Mouse (Mus musculus): Measurements from ENCODE around the gene Galnt10. TPM values are rescaled to one million over a fixed set of nuclear protein-coding genes. Genes with fewer than 3 reads are reported as not detected.
A peak's percentile ranks its signal among the peaks of the same experiment; 100 is the strongest.

Gene Galnt10
- total RNA-seq, 1 experiment from 2014 or later = 9.7 TPM

DNA sequence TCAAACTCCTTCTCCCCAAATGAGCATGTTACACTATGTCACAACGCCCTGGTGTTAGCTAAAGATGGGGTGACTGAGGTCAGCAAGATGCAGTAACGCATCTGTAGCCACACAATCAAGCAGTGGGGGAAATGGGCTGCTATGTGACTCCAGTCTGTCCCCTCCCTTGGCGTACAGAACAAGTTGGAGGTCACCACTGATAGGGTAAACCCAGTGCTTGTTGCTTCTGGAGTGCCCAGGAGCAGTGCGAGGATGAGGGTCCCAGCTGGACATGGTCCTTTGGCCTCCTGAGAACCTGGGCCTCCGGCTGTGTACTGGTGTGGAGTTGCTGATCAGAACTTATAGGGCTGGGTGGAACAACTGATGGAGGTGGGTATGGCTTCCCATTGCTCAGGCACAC, 8.6 kb downstream of the Galnt10 start:
- ATAC-seq (replicated peaks in 1 of 2; ENCODE audit: insufficient read depth in 1 of 2, low FRiP score in 2 of 2, low TSS enrichment in 1 of 2, low read depth in 1 of 2, poor library complexity in 2 of 2, severe bottlenecking in 2 of 2) = no peak

DNA sequence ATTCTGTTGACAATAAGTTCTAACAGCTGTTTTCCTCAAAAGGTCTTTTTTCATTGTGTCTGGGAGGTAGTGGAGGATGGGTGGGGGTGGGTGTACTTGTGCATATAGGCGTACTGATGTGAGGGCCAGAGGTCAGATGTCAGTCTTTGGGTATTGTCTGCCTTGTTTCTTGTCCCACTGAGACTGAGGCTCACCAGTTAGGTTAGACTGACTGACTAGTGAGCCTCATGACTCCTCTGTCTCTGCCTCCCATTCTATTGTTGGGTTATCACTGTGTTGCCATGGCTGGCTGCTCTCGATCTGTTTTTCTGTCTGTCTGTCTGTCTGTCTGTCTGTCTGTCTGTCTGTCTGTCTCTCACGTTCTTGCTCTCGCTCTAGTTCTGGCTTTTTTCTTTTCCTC, 9.1 kb downstream of the Galnt10 start:
- ATAC-seq (replicated peaks in 1 of 2; ENCODE audit: insufficient read depth in 1 of 2, low FRiP score in 2 of 2, low TSS enrichment in 1 of 2, low read depth in 1 of 2, poor library complexity in 2 of 2, severe bottlenecking in 2 of 2) = no peak

DNA sequence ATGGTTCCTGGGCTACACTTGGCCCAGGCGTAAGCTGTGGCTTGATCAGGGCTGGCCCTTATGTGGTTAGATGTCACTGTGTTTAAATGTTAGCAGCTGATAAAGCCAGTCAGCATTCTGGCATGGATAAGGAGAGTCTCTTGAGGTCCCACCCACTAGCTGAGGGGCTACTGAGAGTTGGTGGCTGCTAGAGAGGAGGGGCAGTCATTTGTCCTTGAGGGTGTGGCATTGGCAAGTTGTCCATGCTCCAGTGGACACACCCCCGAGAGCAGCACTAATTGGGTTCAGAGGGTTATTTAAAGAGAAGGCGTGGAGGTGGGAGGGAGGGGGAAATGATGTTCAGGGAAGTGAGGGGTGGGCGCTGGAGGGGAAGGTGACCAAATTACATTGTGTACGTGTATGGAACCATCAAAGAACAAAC, 9.7 kb downstream of the Galnt10 start:
- ATAC-seq (replicated peaks in 1 of 2; ENCODE audit: insufficient read depth in 1 of 2, low FRiP score in 2 of 2, low TSS enrichment in 1 of 2, low read depth in 1 of 2, poor library complexity in 2 of 2, severe bottlenecking in 2 of 2) = peak; percentile 43 to 59; a peak in 2 of 4 replicates

DNA sequence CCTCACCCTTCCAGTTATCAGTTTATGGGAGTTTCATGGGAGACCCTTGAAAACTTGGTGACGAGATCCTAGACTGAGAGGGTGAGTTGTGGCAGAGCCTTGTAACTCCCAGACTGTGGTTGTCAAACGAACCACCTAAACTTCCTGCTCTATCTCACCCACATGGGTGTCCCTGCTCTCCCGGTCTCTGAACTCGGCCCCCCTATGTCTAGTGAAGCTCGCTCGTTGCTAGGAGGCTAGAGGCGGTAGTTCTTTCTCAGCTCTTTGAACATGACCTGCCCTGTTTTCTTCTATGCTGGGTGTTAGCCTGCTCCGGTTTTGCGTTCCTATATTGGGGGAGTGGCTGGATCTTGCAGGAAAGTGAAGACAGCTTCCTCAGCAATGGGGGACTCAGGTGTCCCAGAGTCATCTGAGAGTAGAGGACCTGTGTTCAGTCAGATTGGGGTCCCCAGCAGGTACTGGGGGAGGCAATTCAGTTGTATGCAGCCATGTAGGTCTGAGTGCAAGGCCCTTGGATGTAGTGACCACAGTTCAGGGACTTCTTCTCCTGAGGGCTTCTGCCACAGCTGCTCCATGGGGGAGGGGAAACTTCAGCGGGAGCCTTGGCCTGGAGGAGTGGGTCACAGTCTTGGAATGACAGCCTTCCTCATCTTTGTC, 10.6 kb downstream of the Galnt10 start:
- ATAC-seq (replicated peaks in 1 of 2; ENCODE audit: insufficient read depth in 1 of 2, low FRiP score in 2 of 2, low TSS enrichment in 1 of 2, low read depth in 1 of 2, poor library complexity in 2 of 2, severe bottlenecking in 2 of 2) = no peak

DNA sequence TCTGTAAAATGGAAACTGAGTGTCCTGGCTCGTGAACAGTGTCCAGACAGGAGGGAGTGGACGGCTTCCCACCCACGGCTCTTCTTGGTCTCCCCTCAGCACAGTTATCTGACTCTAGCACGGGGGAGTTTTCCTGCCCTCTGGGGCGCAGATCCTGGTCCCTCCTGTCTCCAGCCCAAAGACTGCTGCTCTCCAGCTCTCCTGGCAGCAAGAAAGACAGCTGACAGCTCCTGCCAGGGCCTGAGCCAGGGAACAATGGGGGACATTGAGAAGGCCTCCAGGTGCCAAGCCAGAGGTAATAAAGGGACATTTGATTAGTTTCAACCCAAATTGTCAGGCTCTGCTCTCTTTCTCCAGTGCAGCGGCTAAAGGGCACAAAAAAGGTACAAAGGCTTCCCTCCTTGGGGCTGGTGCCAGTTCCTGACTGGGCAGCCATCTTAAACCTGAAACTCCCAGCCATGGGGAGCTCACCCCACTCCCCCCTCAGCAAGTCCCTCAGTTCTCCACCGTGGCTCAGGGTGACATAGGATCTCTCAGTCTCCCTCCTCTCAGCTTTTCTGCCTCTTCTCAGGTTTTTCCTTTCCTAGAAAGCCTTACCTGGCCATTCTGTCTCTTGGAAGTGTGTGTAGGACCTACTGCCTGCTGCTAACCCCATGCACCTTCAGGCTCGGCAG, 11.5 kb downstream of the Galnt10 start:
- ATAC-seq (replicated peaks in 1 of 2; ENCODE audit: insufficient read depth in 1 of 2, low FRiP score in 2 of 2, low TSS enrichment in 1 of 2, low read depth in 1 of 2, poor library complexity in 2 of 2, severe bottlenecking in 2 of 2) = no peak

DNA sequence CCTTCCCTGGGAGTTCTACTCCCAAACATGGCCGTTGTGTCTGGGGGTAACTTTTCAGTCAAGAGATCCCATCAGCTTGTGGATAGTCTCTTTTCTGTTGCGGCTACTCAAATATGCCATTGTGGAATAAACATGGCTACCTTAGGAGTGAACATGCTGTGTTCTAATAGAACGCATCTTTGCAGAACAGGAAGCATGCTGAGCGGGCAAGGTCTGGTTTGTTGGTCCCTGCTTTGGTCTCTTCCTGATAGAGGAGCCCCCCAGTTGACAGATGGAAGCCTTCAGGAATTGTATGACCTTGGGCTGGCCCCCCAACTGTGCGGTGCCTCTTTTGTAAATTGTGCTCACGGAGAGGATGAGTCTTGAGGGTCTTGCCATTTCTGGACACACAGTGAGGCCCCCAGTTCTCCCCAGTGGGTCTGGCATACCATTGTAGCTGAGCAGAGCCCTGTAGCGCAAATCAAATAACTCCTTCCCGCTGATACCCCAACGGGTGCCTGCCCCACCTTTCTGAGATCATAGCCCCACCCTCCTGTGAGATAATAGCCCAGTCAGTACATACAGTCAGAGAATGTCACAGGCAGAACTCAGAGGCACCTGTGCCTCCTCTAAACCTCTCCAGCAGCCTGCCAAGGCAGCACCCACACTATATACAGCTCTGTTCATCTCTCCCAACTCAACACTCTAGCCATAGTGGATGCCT, 12.3 kb downstream of the Galnt10 start:
- ATAC-seq (replicated peaks in 1 of 2; ENCODE audit: insufficient read depth in 1 of 2, low FRiP score in 2 of 2, low TSS enrichment in 1 of 2, low read depth in 1 of 2, poor library complexity in 2 of 2, severe bottlenecking in 2 of 2) = no peak

DNA sequence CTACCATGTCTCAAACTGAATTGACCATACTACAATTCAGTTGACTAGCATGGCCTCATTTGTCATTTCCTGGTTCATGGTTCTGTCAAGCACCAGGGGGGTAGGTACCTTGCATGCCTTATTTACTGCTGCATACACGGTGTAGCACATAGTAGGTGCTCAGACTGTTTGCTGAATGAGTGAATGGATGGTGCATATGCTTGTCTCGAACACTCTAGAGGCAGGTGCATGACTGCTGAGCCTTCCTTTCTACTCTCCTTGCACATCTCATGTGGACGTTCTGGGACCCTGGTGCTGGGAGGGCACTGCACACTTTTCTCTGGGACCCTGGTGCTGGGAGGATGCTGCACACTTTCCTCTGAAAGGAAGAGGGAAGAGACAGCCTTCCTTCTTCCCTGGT, 13.0 kb downstream of the Galnt10 start:
- no peak for ATAC-seq (replicated peaks in 1 of 2; ENCODE audit: insufficient read depth in 1 of 2, low FRiP score in 2 of 2, low TSS enrichment in 1 of 2, low read depth in 1 of 2, poor library complexity in 2 of 2, severe bottlenecking in 2 of 2)

DNA sequence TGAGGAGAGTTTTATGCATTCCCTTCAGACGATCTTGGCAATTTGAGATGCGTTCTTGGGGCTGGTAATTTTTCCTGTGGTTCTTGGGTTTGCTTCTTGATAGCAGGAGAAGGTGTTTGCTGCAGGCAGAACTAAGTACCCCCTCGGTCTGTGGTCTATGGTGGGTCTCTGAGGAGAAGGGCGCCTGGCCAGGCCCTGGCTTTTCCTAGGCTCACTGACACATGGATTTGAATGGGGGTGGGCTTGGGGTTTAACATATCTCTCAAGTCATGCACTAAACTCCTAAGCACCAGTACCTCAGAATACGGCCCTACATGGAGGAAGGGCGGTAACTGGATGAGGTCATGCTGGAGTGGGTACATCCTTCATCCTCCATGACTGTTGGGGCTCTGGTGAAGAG, 13.5 kb downstream of the Galnt10 start:
- no peak for ATAC-seq (replicated peaks in 1 of 2; ENCODE audit: insufficient read depth in 1 of 2, low FRiP score in 2 of 2, low TSS enrichment in 1 of 2, low read depth in 1 of 2, poor library complexity in 2 of 2, severe bottlenecking in 2 of 2)

DNA sequence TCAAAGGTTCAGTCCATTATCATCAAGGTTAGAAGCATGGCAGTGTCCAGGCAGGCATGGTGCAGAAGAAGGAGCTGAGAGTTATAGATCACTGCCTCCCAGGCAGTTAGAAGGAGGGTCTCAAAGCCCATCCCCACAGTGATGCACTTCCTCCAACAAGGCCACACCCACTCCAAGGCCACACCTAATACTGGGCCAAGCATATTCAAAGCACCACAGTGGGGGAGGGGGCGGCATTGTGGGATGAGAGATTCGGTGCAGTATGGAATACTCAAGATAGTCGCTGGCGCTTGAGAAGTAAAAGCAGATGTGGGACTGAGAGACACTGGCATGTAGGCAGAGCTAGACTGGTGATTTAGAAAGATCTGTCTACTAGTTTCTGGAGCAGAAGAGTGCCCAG, 14.9 kb downstream of the Galnt10 start:
- no peak for ATAC-seq (replicated peaks in 1 of 2; ENCODE audit: insufficient read depth in 1 of 2, low FRiP score in 2 of 2, low TSS enrichment in 1 of 2, low read depth in 1 of 2, poor library complexity in 2 of 2, severe bottlenecking in 2 of 2)

DNA sequence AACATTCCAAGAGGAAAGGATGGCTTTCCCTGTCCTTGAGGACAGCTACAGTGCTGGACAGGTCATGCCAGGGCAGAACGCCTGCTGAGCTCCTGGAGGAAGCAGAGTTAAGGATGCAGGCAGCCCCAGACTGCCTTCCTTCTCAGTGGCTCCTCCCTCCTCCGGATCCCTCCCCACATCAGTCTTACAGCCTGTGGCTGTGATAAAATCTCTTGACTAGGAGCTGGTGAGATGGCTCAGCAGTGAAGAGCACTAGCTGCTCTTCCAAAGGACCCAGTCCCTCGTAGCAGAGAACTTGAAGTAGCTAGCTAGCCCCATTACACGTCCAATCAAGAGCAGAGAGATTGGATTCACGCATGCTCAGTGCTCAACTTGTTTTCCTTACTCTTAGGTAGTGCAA, 15.6 kb downstream of the Galnt10 start:
- peak; percentile 35 to 56 for ATAC-seq (replicated peaks in 1 of 2; ENCODE audit: insufficient read depth in 1 of 2, low FRiP score in 2 of 2, low TSS enrichment in 1 of 2, low read depth in 1 of 2, poor library complexity in 2 of 2, severe bottlenecking in 2 of 2)

DNA sequence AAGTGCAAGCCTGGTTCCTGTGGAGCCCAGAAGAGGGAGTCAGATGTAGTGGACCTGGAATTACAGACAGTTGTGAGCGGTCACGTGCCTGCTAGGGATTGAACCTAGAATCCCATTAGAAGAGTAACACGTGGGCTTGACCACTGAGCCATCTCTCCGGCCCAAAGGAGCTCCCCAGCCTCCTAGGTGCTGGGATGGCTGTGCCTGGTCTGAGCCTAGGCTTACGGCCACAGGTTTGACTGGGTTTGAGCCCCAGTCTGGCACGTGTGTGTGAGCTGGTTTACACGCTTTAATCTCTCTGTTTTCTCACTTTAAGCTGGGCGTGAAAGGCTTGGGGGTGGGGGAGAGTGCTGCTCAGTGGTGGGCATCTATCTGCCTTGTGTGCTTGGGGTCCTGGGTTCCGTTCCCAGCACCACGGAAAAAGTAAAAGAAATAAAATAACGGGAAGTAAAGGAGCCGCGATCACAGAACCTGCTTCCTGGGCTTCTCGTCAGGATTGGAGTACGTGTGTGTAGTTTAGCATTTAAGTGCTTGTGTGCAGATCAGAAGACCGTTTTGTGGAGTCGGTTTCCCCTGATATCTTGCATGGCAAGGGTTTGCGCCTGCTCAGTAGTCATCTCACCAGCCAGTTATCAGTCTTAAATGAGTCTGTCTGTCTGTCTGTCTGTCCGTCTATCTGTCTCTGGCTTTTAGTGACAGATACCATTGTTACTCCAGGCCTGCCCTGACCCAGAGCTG, 16.4 kb downstream of the Galnt10 start:
- no peak for ATAC-seq (replicated peaks in 1 of 2; ENCODE audit: insufficient read depth in 1 of 2, low FRiP score in 2 of 2, low TSS enrichment in 1 of 2, low read depth in 1 of 2, poor library complexity in 2 of 2, severe bottlenecking in 2 of 2)

DNA sequence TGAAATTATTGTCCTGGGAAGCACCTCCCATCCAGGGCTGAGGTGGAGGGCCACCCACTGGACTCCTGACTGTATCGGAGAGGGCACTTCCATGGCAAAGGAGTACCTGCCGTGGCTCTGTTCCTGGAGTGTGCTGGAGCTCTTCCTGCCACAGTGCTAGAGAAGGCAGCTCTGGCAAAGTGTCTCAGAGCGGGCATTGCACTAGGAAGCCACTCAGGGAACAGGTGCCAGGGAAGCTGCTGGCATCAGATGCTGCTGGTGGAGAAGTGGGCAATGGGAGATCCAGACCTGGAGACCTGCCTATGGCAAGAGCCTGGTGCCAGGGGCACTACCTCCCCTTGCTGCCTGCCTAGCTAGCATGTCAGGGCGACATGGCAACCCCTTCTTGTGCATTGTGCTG, 17.0 kb downstream of the Galnt10 start:
- ATAC-seq (replicated peaks in 1 of 2; ENCODE audit: insufficient read depth in 1 of 2, low FRiP score in 2 of 2, low TSS enrichment in 1 of 2, low read depth in 1 of 2, poor library complexity in 2 of 2, severe bottlenecking in 2 of 2) = no peak

DNA sequence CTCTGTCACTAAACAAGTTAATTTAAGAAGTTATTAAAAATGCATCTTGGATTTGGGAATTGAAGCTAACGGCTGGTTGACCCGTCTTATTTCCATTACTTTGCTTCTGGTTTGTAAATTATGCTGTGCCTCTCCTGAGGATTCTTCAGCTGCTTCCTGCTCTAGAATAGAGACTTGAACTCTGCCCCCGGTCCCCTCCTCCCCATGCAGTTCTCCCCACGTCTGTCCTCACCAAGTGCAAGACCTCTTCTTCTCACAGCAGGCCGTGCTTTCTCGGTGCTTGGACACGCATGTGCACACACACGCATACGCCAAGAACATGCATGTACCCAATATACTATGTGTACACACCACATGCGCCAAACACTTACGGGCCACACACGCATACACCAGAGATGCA, 18.0 kb downstream of the Galnt10 start:
- ATAC-seq (replicated peaks in 1 of 2; ENCODE audit: insufficient read depth in 1 of 2, low FRiP score in 2 of 2, low TSS enrichment in 1 of 2, low read depth in 1 of 2, poor library complexity in 2 of 2, severe bottlenecking in 2 of 2) = no peak

DNA sequence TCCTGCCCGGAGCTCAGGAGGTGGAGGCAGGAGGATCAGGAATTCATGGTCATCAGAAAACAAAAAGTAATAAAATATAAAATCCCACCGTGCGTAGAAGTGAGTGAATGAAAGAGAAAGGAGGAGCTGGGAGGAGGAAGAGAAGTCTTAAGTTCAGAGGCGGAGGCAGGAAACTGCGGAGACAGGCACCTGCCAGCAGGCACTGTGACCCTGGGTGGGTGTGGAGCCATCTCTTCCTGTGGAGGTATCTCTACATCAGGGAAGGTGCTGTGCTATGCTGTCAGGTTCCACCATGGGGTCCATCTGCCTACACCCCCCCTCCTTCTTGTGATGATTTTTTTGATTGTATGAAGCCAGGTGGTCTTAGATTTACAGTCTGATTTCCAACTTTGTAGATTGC, 19.5 kb downstream of the Galnt10 start:
- no peak for ATAC-seq (replicated peaks in 1 of 2; ENCODE audit: insufficient read depth in 1 of 2, low FRiP score in 2 of 2, low TSS enrichment in 1 of 2, low read depth in 1 of 2, poor library complexity in 2 of 2, severe bottlenecking in 2 of 2)

DNA sequence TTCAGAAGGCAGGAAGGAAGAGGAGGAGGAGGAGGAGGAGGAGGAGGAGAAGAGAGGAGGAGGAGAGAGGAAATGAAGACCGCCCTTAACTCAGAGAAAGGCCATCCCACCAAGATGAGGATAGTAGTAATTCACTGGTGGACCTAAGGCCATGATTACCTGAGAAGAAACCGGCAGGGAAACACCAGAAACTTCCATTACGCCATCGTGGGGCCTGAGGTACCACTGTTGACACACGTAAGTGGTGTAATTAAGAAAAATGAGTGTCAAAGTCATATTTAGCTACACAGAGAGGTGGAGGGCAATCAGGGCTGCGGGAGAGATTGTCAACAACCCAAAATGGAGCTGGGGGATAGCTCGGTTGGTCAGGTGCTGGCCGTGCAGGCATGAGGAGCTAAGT, 23.0 kb downstream of the Galnt10 start:
- ATAC-seq (replicated peaks in 1 of 2; ENCODE audit: insufficient read depth in 1 of 2, low FRiP score in 2 of 2, low TSS enrichment in 1 of 2, low read depth in 1 of 2, poor library complexity in 2 of 2, severe bottlenecking in 2 of 2) = no peak

DNA sequence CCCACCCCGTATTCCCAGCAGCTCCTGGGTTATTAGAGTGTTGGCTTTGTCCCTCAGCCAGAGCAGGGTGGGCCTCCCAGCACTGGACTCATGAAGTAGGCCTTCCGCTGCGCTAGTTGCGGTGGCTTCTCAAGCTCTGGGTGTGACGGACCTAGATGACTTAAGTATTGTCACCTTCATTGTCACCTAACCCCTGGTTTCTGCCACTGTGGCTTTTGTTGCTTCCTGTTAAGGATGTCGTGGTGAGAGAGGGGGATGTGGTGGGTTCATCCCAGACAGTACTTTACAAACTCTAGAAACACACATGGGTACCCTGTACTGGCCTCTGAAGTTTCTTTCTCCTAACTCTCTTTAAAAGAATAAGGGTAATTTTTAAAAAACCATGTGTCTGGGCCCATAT, 24.3 kb downstream of the Galnt10 start:
- ATAC-seq (replicated peaks in 1 of 2; ENCODE audit: insufficient read depth in 1 of 2, low FRiP score in 2 of 2, low TSS enrichment in 1 of 2, low read depth in 1 of 2, poor library complexity in 2 of 2, severe bottlenecking in 2 of 2) = no peak

DNA sequence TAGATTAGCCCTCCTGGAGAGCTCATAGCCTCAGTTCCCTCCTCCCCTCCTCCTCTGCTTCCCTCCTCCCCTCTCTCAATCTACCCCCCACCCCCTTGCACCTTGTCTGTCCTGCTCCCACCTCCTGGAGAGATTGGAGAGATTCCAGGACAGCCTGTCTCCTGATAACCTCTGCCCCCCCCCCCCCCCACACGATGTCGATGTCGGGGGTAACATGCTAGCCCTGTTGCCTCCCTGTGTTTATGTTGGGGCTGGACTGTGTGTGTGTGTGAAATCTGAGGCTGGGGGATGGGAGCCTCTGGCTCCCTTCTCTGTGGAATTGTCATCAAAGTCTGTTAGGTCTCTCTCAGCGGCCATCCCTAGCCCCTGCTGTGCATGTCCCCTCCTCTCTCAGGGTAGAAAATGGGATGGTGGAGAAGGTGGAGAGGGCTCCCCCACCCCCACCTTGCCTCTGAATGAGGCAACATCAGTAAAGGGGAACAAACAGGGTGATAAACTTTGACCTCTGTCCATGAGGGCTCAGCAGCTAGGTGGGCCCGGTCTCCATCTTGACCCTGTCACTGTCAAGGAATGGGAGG, 26.0 kb downstream of the Galnt10 start:
- no peak for ATAC-seq (replicated peaks in 1 of 2; ENCODE audit: insufficient read depth in 1 of 2, low FRiP score in 2 of 2, low TSS enrichment in 1 of 2, low read depth in 1 of 2, poor library complexity in 2 of 2, severe bottlenecking in 2 of 2)

DNA sequence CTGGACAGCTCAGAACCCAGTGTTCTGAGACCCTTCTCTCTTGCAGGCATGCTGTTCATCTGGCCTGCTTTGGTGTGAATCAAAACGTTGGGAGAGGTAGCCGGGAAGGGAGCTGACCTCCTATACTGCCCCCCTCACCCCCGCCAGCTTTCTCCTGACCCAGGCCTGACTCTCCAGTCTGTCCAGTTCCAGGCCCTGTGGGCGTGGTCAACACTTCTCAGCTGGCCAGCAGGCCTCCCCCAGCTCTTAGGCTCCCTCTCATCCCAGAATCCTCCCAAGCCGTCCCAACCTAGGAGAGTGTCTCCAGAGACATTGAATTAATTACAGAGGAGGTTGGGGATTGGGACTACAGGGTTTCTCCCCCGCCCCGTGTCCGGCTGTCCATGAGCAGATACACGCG, 26.6 kb downstream of the Galnt10 start:
- ATAC-seq (replicated peaks in 1 of 2; ENCODE audit: insufficient read depth in 1 of 2, low FRiP score in 2 of 2, low TSS enrichment in 1 of 2, low read depth in 1 of 2, poor library complexity in 2 of 2, severe bottlenecking in 2 of 2) = no peak

Data from hematopoietic stem cell, adult 5-6 weeks (primary cell).